Mouse (Mus musculus) thymus, adult 2 months (tissue): ENCODE results near the gene Ankle1.

ENCODE experiments used
- CTCF ChIP-seq: fragments of 200-500 bp; IDR thresholded peaks from 2 replicates; pipeline ENCODE4 v1.5.1; 2012; ENCODE audit warnings: mild to moderate bottlenecking, control low read depth, low read length, moderate library complexity, borderline replicate concordance; ENCODE audit not compliant: control insufficient read depth, poor library complexity, insufficient read depth; ENCODE audit errors: extremely low read depth
- POLR2A ChIP-seq: fragments of 200-500 bp; IDR thresholded peaks from 2 replicates; pipeline ENCODE4 v1.6.1; 2012; ENCODE audit warnings: mild to moderate bottlenecking, low read length, control low read depth, moderate library complexity; ENCODE audit not compliant: control insufficient read depth, poor library complexity, insufficient read depth; ENCODE audit errors: extremely low read depth

- no peak for TF ChIP-seq POLR2A
- TF ChIP-seq CTCF, result no peak
Measured at GRCm38 (mm10) chr8:71454668-71455067, 48.9 kb downstream of the Ankle1 start.
